Mouse (Mus musculus) right cerebral cortex, adult 2 months (tissue): ENCODE measurements around the gene Bcas3.

Experiments
- DNase-seq, 2 experiments: peaks; one replicate each; pipeline ENCODE4 v3.0.0; 2021 to 2022; ENCODE audit warnings: low spot score in 2 of 2

The Bcas3 gene

DNA sequence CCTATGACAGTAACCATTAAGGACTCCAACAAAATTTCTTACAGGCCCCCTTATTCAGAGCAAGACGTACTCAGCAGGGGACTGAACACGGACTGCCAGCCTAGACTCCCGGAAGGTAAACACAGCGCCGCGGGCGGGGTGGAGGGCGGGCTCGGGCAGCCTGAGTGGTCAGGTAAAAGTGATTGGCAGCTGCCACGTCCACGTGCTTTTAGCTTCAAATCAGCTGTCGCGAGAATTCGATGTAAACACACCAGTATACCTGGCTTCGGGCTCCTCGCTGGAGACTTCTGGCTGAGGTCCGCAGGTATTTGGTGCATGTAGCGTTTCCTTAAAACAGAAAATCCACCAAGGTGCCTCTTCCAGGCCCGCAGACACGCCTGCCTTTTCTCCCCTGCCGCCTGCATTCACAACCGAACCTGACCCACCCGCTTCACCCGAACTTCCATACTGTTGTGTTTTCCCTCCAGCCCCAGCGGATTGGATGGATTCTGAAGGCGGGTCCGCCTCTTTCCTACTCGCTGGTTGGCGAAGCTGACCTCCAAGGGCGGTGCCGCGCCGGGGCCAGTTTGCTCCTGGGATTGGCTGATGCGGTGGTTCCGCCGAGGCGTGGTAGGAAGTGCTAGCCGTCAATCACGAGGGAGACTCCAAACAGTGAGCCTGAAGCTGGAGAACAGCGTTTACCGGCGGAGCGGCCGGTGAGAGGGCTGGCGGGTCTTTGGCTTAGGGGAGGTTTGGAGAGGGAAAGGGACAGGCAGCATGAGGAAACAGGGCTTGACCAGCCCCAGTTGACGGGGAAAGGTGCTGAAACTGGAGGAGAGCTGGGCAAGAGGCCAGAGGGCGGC lies at the start of gene Bcas3:
Gene Bcas3 (plus strand): TSS at position 629 of the 842 bp plus-strand sequence.
- peak; percentile 99 to 100 for DNase-seq

GRCm38 (mm10) chr11:85306577-85307260 lies 46.2 kb upstream of the Bcas3 start:
- DNase-seq: no peak

GRCm38 (mm10) chr11:85308799-85309198 lies 44.2 kb upstream of the Bcas3 start:
- no peak for DNase-seq

- no peak for DNase-seq
Observed at GRCm38 (mm10) chr11:85310407-85310712, 42.6 kb upstream of the Bcas3 start.

DNA sequence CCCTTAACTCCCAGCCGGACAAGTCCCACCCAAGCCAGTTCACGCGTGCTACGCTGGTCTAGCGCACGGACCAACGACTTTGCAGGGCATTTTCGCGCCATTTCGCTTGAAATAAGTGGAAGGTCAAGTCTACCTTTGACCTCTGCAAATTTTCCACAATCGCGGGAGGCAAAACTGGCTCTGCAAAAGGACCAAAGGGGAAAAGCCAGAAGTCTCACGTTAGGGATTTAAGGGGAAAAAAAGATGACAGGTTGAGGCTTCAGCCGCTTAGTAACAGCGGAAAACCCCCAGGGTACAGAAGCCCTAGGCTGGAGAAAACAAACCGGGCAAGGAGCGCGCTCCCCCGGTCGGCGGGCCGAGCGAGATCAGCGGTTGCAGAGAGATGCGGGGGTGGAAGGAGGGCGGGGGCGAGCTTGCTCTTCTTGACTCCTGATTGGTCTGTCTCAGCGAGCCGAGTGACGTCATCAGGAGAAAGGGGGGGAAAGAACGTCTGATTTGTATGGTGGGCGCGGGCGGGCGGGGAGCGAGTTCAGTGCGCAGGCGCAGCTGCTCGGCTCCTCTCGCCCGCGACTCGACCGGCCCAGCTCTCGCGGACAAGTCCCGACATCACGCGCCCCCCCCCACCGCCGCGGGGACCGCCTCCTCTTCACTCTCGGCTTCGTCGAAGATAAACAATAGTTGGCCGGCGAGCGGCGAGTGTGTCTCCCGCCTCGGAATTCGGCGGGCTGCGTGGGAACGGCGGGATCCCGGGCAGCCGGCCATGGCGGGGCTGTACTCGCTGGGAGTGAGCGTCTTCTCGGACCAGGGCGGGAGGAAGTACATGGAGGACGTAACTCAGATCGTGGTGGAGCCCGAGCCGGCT lies 42.0 kb upstream of the Bcas3 start, which contains the start of gene Ppm1d:
Gene Ppm1d (plus strand): TSS at position 532 of the 862 bp plus-strand sequence.
- peak; percentile 98 for DNase-seq

- DNase-seq: peak; percentile 40 to 49
Observed at GRCm38 (mm10) chr11:85311645-85312490, 41.1 kb upstream of the Bcas3 start.

DNA sequence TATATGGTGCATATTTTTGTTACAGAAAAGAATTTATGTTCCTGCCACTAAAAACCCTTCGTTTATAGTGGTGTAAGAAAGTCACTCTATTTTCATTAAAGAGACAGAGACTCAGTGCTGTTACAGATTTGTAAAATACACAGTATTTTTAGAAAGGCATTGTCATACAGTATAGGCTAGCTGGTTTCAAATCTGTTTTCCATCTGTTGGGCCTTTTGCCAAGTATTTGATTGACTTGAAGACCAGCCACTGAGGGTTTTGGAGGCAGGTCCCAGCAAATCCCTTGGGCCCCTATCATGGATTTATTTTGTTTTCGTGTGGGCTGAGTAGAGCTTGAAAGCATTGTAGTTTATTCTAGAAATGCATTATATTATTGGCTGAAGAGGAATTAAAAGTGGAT lies 40.1 kb upstream of the Bcas3 start:
- peak; percentile 52 to 58 for DNase-seq

DNA sequence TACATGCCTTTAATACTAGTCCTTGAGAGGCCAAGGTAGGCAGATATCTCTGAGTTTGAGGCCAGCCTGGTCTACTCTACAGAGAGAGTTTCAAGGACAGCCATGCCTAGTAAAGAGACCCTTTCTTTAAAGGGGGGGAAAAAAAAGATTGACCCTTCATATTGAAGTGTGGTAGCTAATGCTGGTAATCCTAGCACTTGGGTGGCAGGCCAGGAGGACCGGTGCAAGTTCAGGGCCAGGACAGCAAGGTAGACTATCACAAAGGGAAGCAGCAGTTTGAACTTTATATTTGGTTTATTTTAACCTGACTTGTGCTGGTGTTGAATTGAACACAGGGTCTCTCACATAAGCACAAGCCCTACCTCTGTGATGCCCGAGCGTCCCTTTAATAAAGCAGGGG lies 39.6 kb upstream of the Bcas3 start:
- no peak for DNase-seq

DNA sequence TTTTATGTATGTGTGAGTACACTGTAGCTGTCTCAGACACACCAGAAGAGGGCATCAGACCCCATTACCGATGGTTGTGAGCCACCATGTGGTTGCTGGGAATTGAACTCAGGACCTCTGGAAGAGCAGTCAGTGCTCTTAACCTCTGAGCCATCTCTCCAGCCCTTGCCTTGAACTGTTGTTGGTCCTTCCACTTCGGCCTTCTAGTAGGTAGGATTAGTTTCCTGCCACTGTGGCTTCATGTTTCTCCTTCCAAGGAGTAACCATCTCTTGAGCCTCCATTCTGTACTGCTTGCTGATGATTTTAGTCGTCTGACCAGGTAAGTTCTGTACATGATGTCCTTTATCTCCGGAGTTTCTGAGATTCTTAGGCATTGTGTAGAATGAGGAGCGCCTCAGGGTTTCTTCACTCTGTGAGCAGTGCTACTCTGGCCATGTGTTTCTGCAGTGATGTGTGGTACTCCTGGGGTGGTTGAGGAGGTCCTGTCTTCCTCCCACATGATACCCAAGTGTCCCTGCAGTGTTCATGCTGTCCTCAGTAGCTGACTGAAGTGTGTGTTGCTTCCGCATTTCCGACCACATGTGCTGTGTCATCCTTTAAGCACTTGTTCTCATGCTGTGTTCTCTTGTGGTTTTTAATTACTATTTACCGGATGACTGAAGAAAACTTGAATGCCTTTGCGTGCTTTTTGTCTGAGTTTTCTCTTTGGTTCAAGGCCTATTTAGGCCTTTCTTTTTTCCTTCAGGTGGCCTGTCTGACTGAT lies 29.2 kb upstream of the Bcas3 start:
- DNase-seq: no peak

DNA sequence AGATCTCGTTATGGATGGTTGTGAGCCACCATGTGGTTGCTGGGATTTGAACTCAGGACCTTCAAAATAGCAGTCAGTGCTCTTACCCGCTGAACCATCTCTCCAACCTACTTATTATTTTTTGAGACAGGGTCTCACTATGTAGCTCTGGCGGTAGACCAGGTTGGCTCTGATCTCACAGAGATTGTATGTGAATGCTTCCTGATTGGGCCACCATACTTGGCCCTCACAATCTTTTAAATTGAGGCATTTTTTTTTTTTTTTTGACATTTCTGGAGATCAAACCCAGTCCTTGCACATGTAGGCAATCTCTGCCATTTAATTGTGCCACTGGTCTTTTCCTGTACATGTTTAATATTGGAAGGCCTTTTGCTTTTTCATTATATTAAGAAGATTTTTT lies 24.2 kb upstream of the Bcas3 start:
- DNase-seq: no peak

- peak in 1 of 2 experiments; percentile 29 for DNase-seq
Observed at GRCm38 (mm10) chr11:85329167-85329894, 23.6 kb upstream of the Bcas3 start.

- peak in 1 of 2 experiments; percentile 37 for DNase-seq
Observed at GRCm38 (mm10) chr11:85334778-85335177, 18.2 kb upstream of the Bcas3 start.

GRCm38 (mm10) chr11:85339173-85339831 lies 13.7 kb upstream of the Bcas3 start:
- DNase-seq: no peak

GRCm38 (mm10) chr11:85340070-85340616 lies 12.8 kb upstream of the Bcas3 start:
- no peak for DNase-seq

DNA sequence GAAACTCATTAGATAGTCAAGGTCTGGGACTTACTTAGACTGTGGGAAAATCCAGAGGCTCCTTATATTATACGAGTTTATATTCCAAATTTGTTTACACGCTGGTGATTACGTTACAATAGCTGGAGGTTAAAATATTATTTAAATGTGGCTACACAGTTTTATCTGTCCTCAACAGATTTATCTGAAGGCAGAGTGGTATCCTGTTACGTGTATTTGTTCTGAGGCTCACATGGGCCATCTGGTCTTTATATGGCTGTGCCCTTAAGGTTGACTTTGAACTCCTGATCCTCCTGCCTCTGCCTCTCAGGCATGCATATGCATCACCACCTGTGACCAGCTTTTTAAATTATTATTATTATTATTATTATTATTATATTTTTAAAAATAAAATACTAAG lies 852 bp downstream of the Bcas3 start:
- no peak for DNase-seq

GRCm38 (mm10) chr11:85359641-85360040 lies 6.7 kb downstream of the Bcas3 start:
- DNase-seq: no peak

DNA sequence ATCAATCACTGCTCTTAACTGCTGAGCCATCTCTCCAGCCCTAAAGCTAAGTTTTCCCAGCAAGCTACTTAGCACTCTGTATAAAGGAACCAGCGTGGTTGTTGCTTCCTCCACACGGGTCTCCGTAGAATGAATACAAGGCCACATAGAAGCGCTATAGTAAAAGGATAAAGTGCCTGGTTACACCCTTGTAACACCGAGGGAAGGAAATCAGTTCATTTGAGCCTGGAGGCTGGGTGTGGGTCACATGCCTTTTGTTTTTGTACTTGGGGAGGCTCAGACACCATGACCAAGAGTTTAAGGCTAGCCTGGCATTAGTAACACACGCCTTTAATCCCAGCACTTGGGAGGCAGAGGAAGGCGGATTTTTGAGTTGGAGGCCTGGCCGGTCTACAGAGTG lies 8.7 kb downstream of the Bcas3 start:
- DNase-seq: no peak

DNA sequence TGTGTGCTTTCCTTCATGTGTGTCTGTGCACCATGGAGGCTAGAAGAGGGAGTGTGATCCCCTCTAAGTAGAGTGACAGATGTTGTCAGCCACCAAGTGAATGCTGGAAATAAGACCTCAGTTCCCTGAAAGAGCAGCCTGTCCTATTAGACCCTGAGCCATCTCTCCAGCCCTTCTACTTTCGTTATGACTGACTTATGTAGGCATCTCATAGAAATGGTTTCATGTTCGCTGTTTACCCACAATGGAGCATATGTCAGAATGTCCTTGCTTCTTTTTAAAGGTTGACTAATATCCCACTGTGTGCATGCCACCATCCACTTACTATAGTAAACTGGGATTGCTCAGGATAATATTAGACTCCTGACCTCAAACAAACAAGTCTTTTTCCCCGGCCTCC lies 13.2 kb downstream of the Bcas3 start:
- DNase-seq: no peak

DNA sequence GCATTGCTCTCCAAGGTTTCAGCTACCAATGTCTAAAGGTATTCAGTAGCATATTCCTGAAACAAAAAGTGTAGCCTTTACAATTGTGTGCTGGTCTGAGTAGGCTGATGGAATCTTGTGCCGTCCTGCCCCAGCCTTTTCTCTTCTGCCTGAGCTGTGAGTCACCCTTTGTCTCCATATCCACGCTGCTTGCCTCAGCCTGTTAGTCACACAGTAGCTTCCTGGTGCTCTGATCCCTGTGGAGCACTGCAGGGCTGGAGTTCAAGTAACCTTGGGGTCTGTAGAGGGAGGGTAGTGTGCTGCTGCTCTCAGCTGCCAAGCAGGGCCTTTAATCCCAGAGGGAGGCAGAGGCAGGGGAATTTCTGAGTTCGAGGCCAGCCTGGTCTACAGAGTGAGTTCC lies 14.9 kb downstream of the Bcas3 start:
- DNase-seq: no peak
